Comparison of ENCODE assay signal across 24 mouse cellular contexts in the genomic region with DNA sequence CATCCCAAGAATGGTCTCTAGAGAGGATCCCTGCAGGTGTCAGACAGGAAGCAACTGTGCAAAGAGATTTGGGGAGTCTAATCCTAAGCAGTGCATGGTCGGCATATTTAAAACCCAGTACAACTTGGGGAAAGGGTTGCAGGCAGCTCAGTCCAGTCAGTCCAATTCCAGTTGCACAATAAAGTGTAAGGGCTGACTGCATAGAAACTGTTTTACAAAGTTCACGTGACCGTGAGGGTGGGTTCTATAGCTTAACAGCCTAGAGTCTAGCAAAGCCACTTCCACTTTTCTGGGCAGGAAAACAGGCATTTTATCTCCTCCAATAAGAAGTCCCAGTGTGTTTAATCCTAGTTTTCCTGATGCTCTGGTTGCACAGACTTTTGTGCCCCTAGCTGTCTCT.
"Had no signal": no experiment of that assay in that cellular context is flagged by ENCODE, and none has a peak within 500 bp of the region (broad histone marks: within the 10 kb centered on the region; RNA-seq: fewer than 3 reads in every experiment).

No protein-coding gene starts in this region.

- ATAC-seq: midbrain, embryonic 13.5 days had no signal

- H3K9me3 ChIP-seq: kidney, embryonic 15.5 days; limb, embryonic 12.5 days; limb, embryonic 15.5 days; liver, embryonic 15.5 days; megakaryocyte, embryonic 14.5 days; midbrain, embryonic 10.5 days; midbrain, embryonic 13.5 days; neural tube, embryonic 12.5 days; neural tube, embryonic 15.5 days; stomach, embryonic 15.5 days had no signal

- H3K36me3 ChIP-seq: stomach, embryonic 15.5 days had no signal

- H3K9ac ChIP-seq: kidney, embryonic 15.5 days; limb, embryonic 12.5 days; limb, embryonic 15.5 days; liver, embryonic 15.5 days; midbrain, embryonic 13.5 days; neural tube, embryonic 12.5 days; neural tube, embryonic 15.5 days; stomach, embryonic 15.5 days had no signal

- H3K4me3 ChIP-seq: kidney, embryonic 15.5 days; limb, embryonic 12.5 days; limb, embryonic 15.5 days; liver, embryonic 15.5 days; megakaryocyte, embryonic 14.5 days; midbrain, embryonic 10.5 days; midbrain, embryonic 13.5 days; neural tube, embryonic 12.5 days; neural tube, embryonic 15.5 days; stomach, embryonic 15.5 days had no signal

- H3K4me2 ChIP-seq: kidney, embryonic 15.5 days; limb, embryonic 12.5 days; limb, embryonic 15.5 days; liver, embryonic 11.5 days; liver, embryonic 15.5 days; midbrain, embryonic 13.5 days; neural tube, embryonic 12.5 days; neural tube, embryonic 15.5 days; stomach, embryonic 15.5 days had no signal

- H3K4me1 ChIP-seq: kidney, embryonic 15.5 days; limb, embryonic 12.5 days; limb, embryonic 15.5 days; liver, embryonic 15.5 days; midbrain, embryonic 10.5 days; midbrain, embryonic 13.5 days; neural tube, embryonic 12.5 days; neural tube, embryonic 15.5 days; stomach, embryonic 15.5 days had no signal

- H3K27ac ChIP-seq: kidney, embryonic 15.5 days; limb, embryonic 12.5 days; limb, embryonic 15.5 days; liver, embryonic 15.5 days; midbrain, embryonic 10.5 days; midbrain, embryonic 13.5 days; neural tube, embryonic 12.5 days; neural tube, embryonic 15.5 days; stomach, embryonic 15.5 days had no signal

- H3K27me3 ChIP-seq: kidney, embryonic 15.5 days; limb, embryonic 12.5 days; limb, embryonic 15.5 days; liver, embryonic 15.5 days; megakaryocyte, embryonic 14.5 days; midbrain, embryonic 13.5 days; neural tube, embryonic 12.5 days; neural tube, embryonic 15.5 days; stomach, embryonic 15.5 days had no signal

- DNase-seq: kidney, adult 11 months; kidney, adult 8-10 months; kidney, postnatal 10 days; kidney, postnatal 36 days; left cerebral cortex, postnatal 4 days; lung, adult 2 months; lung, postnatal 14 days; lung, postnatal 4 days; right cerebral cortex, adult 18-20 months; right cerebral cortex, postnatal 14 days; right cerebral cortex, postnatal 4 days; spleen, adult 18-20 months; thymus, postnatal 36 days had no signal
